Mouse (Mus musculus): Measurements from ENCODE around the gene Fndc4.

Gene Fndc4

DNA sequence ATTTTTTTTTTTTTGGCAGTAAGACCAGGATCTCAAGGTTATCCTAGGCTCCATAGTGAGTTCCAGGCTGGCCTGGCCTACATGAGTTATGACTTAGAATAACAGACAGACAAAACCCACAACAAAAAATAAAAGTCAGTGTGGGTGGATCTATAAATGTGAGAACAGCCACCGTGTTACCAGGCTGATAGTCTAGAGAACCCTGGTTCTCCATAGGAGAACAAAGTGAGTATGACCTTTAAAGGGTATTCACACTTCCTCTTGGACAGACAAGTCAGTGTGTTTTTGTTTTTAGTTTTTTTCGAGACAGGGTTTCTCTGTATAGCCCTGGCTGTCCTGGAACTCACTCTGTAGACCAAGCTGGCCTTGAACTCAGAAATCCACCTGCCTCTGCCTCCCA, 39.9 kb downstream of the Fndc4 start:
- no peak for DNase-seq

DNA sequence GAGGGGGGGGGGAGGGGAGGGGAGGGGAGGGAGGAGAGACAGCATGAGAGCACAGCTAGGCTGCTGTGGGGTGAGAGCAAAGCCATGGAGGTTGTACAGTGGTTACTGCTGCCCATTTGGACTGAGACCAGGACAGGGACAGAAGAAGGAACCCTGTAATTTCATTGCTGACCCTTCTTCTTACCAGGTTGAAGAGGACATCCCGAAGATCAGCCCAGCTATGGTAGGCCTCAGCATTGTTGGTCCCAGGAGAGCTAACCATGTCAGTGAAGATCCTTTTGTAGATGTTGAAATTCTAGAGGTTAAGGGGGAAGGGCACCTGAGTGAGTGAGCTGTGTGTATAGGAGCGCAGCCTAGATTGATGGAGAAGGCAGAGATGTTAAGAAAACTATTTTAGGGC, 40.5 kb downstream of the Fndc4 start:
- peak; percentile 74 for DNase-seq

DNA sequence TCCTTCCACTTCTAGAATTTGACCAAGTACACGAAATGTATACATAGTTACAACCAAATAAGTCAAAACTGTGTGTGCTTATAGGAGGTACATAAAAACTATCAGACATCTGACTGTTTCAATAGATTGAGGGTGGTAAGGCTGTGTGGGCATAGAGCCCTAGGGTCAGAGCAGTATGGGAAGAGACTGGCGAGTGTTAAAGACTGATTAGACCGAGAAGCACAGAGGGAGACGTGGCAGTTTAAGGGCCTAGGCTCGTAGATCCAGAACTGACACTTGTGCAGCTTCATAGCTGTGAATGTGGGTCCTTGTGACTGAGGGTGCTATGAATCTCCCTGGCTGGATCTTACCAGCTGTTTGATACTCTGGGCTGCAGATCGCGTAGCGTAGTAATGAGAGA, 41.0 kb downstream of the Fndc4 start:
- DNase-seq, result no peak

DNA sequence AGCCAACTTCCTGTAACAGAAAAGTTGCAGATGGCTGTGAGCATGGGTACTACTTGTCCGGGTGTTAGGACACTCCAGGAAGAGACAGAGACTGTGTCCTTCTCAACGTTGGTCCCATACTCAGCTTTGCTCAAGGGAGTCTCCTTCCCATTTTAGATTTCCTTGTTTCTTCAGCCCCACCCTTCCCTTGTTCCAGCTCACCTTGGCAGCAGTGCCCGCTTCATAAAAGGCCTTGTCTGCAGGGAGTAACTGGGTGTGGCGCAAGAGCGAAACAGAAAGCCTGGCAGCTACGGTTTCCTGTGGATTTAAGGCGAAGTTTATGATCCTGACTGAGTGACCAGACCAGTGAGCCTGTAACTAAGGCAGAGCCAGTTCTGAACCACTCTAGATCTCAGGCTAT, 41.4 kb downstream of the Fndc4 start:
- peak; percentile 98 for DNase-seq

DNA sequence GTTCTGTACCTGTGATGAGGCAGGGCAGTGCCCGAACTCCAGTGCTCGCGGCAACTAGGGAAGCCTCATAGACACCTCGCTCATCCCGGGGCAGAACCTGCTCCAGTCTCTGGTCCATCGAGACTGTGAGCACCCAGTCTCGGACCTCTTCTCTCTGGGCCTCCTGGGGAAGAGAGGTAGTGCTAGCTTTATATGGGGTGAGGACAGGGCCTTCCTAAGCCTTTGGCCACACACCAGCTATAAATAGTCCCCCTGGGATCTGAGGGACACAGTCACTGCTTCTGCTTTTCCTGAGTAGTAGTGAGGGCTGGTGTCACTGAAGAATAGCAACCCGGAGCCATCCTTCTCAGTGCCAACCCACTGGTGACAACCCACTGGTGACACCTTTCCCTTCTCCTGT, 42.1 kb downstream of the Fndc4 start:
- peak; percentile 94 for DNase-seq

DNA sequence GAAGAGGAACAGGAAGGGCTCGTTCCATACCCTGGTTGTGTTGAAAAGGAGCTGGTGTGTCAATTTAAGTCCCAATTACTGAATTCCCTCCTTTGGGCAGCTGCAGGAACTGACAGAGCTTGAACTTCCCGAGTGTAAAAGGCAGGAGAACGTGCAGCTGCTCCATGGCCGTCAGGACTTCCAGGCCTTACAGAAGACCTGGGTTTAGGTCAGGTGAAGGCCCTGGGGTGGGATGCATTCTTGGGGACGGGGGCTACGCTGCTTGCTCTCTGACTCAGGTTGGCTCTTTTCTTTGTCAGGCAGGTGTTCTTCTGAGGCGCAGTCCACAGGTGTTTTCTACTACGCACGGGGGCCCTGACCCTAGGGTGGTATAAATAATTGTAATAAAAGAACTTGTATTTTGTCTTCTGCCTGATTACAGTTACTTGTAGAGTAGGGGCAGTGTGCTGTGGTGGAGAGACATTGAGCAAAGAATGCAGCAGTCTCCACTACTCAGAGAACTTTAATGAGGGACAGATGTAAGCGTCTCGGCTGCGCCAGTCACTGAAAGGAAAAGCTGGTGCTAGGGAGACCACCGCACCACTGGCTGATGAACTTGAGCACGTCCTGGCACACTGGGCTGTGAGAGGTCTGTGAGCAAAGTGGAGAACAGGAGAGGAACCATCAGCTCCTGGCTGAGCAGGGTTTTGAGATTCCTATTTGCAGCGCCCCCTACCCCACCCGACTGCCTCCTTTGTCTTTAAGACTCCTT, 42.9 kb downstream of the Fndc4 start:
- DNase-seq, result peak; percentile 90

DNA sequence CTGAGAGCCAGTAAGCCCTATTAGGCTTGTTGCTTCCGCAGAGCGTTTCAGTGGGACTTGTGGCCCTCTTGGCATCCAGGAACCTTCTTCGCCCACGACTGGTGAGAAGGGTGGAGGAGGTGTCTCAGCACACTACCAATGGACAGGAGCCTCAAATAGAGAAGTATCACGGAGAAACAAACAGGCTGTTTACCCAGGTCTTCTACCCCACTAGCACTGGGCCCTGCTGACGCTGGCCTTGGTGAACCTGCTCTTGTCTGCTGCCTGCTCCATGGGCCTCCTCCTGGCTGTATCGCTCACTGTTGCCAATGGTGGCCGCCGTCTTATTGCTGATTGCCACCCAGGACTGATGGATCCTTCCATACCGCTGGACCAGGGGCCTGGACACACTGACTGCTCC, 43.7 kb downstream of the Fndc4 start:
- DNase-seq, result peak; percentile 85

DNA sequence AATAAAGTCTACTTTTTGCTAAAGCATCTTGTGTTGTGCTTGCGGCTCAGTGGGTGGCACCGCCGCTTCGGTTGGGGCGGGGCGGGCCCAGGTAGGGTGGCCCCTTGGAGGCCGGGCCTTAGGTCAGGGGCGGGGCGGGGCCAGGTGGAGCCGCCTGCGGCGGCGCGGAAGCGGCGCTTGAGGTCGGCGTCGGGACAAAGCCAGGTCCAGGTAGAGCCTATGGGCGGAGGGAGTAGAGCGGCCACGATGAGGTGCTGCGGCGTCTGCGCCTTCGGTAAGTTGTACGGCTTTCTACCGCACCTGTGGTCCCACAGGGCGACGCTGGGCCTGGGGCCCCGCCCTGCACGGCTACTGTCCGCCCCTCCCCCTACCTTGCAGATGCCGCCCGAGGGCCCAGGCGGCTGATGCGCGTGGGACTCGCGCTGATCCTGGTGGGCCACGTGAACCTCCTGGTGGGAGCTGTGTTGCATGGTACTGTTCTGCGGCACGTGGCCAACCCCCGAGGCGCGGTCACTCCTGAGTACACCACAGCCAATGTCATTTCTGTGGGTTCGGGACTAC, 44.3 kb downstream of the Fndc4 start, which contains the start of gene Krtcap3:
Gene Krtcap3, plus strand, starts transcription at position 151 of the 561 bp plus-strand sequence.
- DNase-seq, result peak; percentile 94

DNA sequence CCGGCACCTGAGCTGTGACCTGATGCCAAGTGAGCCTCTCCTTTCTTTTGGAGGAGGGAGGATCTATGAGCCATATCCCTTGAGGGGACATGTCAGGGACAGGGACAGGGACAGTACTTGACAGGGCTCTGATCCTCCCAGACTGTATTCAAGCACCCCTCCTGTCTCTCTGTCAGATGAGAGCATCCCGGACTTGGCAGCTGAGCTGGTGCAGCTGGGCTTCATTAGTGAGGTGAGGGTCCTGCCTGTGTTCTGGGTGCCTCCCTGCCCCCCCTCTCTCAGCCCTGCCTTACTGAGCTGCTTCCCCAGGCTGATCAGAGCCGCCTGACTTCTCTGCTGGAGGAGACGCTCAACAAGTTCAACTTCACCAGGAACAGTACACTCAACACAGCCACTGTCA, 45.2 kb downstream of the Fndc4 start:
- no peak for DNase-seq
